Mouse (Mus musculus): ENCODE results near the gene Spag17.

The Spag17 gene

GRCm38 (mm10) chr3:99964345-99964744, 79.1 kb downstream of the Spag17 start:
- DNase-seq (ENCODE audit: low read depth, low spot score) = no peak

GRCm38 (mm10) chr3:99965863-99966262, 80.7 kb downstream of the Spag17 start:
- DNase-seq (ENCODE audit: low read depth, low spot score) = no peak

DNA sequence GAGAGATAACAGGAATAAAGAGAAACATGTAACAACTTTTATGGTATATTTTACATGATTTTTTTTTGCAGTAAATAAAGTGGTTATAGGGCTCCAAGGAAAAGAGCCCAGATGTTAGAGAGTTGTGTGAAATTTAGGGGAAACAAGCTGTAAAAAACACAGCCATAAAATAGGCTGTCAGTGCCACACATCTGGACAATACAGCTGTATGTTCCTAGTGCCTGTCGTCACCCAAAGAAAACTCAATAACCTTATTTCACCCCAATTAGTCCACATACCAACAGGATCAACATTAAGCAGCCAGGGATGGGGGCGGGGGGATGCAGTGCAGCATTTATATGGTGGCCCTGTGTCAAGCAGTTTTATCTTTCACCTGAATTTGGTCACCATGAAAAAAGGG, 81.1 kb downstream of the Spag17 start:
- no peak for DNase-seq (ENCODE audit: low read depth, low spot score)

DNA sequence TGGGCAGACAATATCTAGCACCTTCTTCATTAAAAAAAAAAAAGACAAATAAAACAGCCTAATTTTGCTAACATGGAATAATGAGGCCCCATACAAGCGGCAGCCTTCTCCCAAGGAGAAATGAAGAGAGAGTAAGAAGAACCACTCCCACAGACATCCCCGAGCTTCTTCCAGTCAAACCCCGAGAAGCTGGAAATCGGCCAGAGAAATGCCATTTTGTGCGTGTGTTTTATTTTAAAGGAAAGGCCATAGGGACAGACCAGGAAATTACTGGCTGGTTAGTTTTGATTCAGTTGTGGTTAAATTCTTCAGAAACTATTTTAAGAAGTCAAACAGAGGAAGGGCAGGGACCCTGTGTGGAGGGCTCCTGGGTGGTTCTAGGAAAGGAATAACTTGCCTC, 85.6 kb downstream of the Spag17 start:
- DNase-seq (ENCODE audit: low read depth, low spot score) = no peak

GRCm38 (mm10) chr3:99981046-99981445, 95.8 kb downstream of the Spag17 start:
- DNase-seq (ENCODE audit: low read depth, low spot score) = no peak

GRCm38 (mm10) chr3:100004676-100005075, 119.5 kb downstream of the Spag17 start:
- no peak for DNase-seq (ENCODE audit: low read depth, low spot score)

- DNase-seq (ENCODE audit: low read depth, low spot score) = no peak
Measured at GRCm38 (mm10) chr3:100009807-100010206, 124.6 kb downstream of the Spag17 start.

GRCm38 (mm10) chr3:100014110-100014509, 128.9 kb downstream of the Spag17 start:
- no peak for DNase-seq (ENCODE audit: low read depth, low spot score)

DNA sequence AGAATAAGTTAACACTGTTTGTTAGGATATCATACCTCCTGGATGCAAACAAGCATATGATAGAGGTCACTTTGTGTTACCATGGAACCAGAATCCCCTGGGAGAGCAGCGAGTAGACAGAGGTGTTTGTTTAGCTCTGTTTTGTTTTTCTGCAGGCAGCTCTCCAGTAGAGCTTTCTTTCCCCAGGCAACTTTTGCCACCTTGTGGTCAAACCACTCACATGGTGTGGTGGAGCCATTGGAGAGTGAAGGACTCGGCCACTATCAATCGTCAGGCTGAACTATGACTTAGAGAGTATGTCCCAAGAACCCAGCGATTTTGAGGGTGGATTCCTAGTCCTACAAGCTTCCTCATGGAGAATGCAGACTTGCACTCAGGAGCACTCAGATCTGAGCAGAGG, 146.1 kb downstream of the Spag17 start:
- no peak for DNase-seq (ENCODE audit: low read depth, low spot score)

GRCm38 (mm10) chr3:100032969-100033368, 147.8 kb downstream of the Spag17 start:
- DNase-seq (ENCODE audit: low read depth, low spot score) = no peak

GRCm38 (mm10) chr3:100034366-100034956, 149.3 kb downstream of the Spag17 start:
- no peak for DNase-seq (ENCODE audit: low read depth, low spot score)

DNA sequence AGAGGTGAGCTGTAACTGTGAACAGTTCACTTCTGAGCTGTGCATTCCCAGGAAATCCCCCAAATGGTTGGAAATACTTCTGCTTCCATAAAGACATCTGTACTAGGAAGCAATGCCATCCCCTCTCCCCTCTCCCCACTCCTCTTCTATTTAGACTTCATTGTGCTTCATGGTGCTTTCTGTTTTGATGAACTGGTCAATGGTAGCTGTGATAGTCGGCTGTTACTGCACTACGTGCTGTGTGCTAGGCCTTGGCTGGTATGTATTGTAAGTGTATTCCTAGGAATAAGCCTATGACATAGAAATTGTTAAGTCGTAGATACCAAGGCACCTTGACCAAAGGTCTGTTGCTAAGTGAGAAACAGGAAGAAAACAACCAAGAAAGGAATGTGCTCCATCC, 149.9 kb downstream of the Spag17 start:
- DNase-seq (ENCODE audit: low read depth, low spot score) = no peak

- no peak for DNase-seq (ENCODE audit: low read depth, low spot score)
Measured at GRCm38 (mm10) chr3:100036846-100037245, 151.6 kb downstream of the Spag17 start.

- no peak for DNase-seq (ENCODE audit: low read depth, low spot score)
Measured at GRCm38 (mm10) chr3:100074406-100074805, 189.2 kb downstream of the Spag17 start.

GRCm38 (mm10) chr3:100102386-100103092, 217.3 kb downstream of the Spag17 start:
- no peak for DNase-seq (ENCODE audit: low read depth, low spot score)

GRCm38 (mm10) chr3:100106736-100107135, 221.5 kb downstream of the Spag17 start:
- DNase-seq (ENCODE audit: low read depth, low spot score) = no peak

GRCm38 (mm10) chr3:100118681-100119080, 233.5 kb downstream of the Spag17 start:
- no peak for DNase-seq (ENCODE audit: low read depth, low spot score)

- DNase-seq (ENCODE audit: low read depth, low spot score) = no peak
Measured at GRCm38 (mm10) chr3:100121961-100122360, 236.8 kb downstream of the Spag17 start.

DNA sequence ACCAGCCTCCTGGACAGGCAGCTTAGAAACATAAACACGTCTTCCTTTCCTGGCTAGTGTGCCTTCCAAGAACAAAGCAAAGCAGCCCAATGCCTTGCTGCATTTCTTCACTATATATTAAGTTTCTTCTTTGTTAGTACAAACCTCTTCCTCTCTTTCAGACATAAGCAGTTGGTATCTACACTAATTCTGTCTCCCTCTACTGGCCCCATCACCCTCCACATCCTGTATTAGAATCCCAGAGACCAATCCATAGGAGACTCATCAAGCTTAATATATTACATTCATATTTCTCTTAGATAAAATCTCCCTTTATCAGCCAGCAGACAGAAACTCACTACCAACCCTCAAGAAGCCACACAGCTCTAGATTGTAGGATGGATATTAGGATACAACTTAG, 237.2 kb downstream of the Spag17 start:
- DNase-seq (ENCODE audit: low read depth, low spot score) = no peak

DNA sequence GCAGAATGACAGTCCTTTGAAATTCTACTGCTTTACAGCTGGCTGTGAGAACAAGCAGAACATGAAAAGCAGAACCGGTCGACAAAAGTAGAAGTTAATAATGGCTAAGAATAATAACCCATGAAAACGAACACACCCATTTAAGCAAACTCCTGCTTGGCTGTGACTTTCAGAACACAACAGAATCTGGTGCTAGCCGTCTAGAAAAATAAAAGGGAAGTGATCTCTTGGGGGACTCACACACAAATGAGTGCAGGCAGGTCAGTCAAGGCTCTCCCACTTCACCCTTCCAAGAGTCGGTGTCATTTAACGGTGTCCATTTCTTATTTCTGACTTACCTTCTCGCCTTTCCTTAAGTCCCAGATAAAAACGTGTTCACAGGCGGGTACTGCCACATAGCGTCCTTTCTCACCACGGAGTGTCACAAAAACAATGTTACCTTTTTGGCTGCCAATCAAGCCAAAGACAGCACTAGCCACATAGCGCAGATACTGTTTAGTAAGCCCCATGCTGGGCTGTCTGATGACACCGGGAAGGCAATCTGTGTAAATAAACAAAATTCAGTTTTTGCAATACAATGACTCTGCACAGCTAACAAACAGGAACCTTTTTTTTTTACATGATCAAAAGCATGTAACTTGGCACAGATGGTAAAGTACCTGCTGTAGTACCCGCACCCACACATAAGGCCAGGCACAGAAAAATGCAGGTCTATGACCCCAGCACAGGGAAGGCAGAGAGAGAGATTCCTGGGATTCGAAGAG, 275.7 kb downstream of the Spag17 start:
- no peak for DNase-seq (ENCODE audit: low read depth, low spot score)

GRCm38 (mm10) chr3:100161665-100162314, 276.6 kb downstream of the Spag17 start:
- DNase-seq (ENCODE audit: low read depth, low spot score) = no peak
